Mouse (Mus musculus): Measurements from ENCODE around the gene Ppp6r3. TPM values are rescaled to one million over a fixed set of nuclear protein-coding genes. Genes with fewer than 3 reads are reported as not detected.
"Not testable (repeated sequence)": the region's sequence is repeated elsewhere in the genome, so short reads cannot be mapped to it uniquely, and the experiment has no call there.

The Ppp6r3 gene
- total RNA-seq, 2 experiments from 2014 or later = 82.6 to 101 TPM

DNA sequence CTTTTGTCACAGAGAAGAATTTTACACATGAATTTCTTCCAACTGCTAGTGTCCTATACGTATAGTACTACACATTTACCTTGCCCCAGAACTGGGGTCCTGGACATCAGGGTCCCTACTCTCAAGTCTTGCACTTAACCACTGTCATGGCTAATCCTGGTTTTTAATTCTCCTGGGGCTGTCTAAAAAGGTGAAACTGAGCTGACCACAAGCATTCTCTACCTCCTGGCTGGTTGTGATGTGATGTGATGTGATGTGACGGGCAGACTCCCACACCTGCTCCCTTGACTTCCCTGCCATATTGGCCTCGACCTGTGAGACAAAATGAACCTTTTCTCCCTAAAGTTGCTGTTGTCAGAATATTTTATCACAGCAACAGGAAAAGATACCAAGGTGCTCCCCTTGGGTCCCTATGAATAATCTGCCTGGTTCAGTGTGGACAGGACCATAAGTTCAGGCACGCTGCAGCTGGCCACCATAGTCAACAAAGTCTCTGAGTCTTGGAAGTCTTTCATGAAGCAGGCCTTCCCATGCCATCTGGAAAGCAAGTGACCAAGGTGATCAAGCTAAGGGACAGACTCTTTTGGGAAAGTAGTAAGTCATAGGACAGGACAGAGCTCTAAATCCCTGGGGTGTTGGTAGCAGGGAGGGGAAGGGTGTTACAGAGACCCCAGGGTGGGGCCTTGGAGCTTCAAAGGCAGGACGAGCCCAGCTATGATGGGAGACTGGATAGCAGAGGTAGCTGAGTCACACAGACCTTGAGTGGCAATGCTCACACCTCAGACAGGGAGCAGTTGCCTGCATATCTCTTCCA lies 1.1 kb upstream of the Ppp6r3 start:
- no peak for DNase-seq (ENCODE audit: low spot score in 2 of 2)

DNA sequence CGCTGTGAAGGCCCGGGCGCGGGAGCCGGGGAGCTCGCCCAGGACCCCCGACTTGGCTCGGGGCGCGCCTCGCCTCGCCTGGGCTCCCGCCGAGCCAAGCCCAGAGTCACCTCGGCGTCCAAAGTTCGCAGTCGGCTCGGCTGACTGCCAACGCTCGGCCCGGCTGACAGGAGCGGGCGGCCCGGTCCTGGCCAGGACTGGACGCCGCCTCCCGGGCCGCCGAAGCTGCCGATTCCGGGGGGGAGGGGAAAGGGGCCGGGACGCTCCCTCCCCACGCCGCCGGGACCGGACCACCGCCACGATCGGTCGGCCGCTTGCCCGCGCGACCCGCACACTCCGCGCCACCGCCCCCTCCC lies 295 bp downstream of the Ppp6r3 start:
- DNase-seq (ENCODE audit: low spot score in 2 of 2) = peak in 1 of 2 experiments; percentile 79

DNA sequence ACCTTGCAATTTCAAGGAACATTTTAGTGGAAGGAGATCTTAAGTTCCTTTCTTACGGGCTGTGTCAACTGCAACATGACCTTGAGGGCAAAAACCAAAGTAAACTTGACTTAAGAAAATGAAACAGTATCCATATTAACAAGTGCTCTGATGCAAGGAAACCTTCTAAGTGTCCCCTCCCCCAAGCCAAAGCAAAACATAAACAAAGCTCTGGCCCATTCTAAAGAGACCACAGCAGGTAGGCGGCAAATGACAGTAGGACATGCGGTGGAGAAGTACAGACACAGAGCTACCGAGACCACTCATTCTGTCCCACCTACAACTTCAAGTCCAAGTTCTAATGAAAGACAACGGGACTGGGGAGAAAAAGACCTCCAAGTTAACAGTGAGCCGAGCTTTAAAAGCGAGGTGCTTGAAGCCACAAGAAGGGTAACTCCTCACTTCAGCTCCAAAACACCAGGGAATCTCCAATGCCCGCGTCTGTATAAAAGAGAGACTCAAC lies 905 bp downstream of the Ppp6r3 start:
- DNase-seq (ENCODE audit: low spot score in 2 of 2) = no peak

DNA sequence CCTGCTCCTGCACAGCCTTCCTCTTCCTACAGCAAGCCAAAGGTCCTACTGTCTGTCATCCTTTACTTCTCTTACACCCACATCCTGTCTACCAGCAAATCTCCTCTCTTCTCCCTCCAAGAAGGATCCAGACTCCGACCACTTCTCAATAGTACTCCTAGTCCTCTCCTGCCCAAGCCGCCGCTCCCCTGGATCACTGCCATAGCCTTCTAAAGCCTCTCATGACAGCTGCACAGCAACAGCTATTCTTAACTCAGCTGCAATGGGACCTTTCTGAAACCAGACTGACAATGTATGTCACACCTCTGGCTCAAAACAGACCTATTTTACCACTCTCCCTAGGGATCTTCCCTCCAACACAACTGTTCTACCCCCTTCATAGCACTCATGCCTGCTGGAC lies 11.2 kb downstream of the Ppp6r3 start:
- no peak for DNase-seq (ENCODE audit: low spot score in 2 of 2)

DNA sequence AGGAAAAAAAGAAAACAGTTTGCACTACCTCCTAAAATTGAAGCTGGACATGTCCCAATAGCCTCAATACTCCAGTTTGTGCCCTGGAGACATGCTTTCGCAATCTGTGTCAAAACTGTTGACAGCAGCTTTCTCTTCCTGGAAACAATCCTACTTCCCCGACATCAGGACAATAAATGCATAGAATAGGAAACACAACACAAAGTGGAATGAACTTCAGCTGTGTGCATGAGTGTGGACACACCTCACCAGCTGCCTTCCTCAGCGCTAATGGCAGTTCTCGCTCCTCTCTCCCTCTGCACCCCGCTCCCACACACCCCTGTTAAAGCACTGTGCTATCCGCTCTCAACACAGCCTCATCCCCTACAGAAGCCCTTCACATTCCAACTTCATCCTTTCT lies 12.8 kb downstream of the Ppp6r3 start:
- no peak for DNase-seq (ENCODE audit: low spot score in 2 of 2)

DNA sequence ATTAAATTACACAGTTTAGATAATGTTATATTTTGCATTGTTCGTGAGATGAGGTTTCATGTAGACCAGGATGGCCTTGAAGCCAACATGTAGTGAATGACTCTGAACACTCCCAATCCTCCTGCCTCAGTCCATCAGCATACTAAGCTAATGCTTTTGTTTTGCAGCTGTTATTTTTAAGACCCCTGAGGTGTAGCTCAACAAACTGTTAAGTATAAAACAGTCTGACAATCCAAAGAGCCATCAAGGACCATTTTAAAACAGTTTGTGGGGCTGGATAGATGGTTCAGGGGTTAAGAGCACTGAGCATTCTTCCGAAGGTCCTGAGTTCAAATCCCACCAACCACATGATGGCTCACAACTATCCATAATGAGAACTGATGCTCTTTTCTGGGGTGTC lies 13.3 kb downstream of the Ppp6r3 start:
- DNase-seq (ENCODE audit: low spot score in 2 of 2) = no peak

DNA sequence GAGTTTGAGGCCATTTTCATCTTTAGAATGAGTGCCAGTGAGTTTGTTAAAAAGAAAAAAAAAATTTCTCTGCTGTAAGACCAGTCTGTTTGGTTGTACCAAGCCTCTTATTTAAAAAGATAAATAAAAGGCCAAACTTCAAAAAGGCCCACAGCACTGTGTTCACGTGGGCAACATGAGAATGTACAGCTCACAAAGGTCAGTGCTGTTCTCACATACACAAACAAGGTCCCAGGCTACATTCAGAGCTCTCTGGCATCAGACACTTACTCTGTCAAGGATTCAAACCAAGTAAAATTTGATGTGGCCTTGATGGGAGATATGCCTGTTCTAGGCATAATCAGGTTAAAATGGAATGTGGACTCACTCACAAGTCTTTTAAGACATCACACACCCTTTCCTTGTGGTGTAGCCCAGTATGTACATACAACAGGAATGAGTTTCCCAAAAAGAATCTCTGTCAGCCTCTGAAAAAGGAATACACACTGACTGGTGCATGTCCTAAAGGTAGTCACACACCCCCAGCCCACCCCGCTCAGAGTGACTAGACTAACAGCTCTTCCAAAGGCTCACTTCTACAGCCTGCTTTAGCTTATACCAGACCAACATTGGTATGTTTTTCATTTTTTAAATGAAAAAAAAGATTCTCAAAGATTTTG lies 19.3 kb downstream of the Ppp6r3 start:
- no peak for DNase-seq (ENCODE audit: low spot score in 2 of 2)

DNA sequence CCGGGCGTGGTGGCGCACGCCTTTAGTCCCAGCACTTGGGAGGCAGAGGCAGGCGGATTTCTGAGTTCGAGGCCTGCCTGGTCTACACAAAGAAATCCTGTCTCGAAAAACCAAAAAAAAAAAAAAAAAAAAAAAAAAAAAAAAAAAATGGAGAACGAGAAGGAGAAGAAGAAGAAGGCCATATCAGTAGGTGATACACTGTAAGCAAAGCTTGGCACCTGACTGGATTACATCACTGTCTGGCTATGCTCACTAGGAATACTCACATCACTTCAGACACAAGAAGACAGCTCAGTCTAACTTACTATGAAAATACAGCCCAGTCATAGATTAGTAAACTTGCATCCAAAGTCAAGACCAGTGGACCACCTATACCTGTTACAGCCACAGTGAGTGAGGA lies 20.8 kb downstream of the Ppp6r3 start:
- no peak for DNase-seq (ENCODE audit: low spot score in 2 of 2)

DNA sequence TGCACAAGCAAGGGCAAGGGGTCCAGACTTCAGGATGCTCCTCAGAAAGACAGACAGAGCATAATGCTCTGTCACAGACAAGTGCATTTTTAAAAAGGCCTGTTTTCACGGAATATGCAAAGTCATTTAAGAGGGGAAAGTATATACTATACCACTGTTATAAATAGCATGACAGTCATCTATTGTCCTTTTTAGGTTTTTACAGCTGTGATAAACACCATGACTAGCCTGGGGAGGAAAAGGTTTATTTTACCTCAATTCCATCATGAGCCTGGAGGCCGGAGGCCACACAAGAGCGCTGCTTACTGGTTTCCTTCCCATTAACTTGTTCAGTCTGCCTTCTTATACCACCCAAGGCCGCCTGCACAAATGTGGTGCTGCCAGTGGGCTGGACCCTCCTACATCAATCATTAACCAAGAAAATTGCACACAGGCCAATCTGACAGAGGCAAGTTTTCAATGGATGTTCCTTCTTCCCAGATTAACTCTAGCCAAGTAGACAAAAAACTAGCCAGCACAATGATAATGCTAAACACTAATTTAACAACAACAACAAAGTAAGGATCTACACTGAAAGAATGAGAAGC lies 23.9 kb downstream of the Ppp6r3 start:
- no peak for DNase-seq (ENCODE audit: low spot score in 2 of 2)

DNA sequence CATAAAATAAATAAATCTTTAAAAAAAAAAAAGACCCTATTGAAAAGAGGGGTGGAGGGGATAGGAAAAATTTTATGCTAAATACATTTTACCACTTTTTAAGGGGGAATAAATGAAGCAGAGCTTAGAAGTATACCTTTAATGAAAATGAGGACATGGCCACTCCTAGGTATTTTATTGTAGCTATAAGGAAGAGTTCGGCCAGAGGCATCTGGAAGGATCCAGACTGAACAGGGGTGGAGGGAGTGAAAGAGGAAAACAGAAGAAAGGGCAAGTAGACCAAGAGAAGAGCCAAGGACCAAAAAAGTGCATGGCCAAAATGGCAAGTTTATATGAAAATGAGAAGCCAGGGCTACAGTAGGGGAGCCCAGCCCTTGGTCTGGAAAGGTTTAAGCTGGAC lies 25.4 kb downstream of the Ppp6r3 start:
- no peak for DNase-seq (ENCODE audit: low spot score in 2 of 2)

DNA sequence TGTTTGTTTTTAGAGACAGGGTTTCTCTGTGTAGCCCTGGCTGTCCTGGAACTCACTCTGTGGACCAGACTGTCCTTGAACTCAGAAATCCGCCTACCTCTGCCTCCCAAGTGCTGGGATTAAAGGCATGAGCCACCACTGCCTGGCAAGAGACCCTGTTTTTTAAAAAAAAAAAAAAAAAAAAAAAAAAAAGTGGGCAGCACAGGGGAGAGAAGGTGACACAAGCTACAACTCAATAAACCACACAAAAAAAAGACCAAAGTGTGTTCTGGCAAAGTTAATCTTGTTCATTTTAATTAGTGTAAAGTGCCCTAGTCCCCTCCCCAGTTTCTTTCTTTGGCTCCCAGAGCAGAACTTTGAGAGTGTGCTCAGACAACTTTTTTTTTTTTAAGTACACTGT lies 26.3 kb downstream of the Ppp6r3 start:
- DNase-seq (ENCODE audit: low spot score in 2 of 2) = no peak

DNA sequence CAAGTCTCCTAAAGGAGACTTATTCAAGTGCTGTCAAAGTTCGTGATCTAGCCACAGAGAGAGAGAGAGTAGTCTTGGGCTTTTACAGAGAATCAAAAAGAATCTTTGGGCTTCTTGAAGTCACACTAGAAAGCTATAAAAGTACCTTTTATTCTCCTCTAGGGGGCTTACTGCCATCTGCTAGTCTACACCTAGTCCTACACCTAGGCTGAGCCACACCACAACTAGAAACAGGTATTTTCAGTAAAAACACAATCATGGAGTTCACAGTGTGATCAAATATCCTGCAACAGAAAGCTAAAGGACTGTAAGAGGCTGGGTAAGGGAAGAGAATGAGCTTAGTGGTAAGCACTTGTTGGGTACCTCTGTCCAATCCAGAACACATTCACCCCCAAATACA lies 27.2 kb downstream of the Ppp6r3 start:
- DNase-seq (ENCODE audit: low spot score in 2 of 2) = no peak

DNA sequence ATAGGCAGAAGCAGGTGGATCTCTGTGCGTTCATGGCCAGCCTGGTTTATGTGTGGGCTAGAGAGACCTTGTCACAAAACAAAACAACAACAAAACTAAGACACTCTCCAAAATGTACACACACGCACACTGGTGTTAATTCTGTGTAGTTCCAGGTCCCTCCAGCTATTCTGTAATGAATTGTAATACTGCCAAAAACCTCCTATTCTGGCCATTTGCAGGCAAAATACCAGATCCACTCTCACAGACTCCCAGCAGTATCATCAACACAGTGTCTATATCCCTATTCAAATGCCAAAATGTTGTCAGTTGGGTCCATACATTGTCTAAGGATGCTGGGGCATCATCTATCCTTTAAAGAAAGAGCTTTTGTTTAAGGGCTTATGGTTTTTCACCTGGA lies 30.6 kb downstream of the Ppp6r3 start:
- no peak for DNase-seq (ENCODE audit: low spot score in 2 of 2)

DNA sequence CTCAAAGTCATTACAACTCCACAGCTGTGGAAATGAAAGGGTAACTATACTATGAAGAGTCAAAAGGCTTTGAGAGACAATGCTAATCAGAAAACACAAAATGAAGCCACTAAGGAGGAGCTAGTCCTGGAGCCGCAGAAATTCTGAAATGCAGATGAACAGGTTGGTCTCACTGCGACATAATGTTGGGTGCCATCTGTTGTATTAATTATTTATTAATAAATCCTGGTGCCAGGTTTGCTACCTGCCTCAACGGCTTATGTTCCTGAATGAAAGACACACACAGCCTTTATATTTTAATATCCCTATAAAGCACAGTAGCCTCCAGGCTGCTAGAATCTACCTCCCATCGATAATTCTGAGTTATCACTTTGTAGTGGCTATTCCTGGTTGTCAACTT lies 33.0 kb downstream of the Ppp6r3 start:
- no peak for DNase-seq (ENCODE audit: low spot score in 2 of 2)

DNA sequence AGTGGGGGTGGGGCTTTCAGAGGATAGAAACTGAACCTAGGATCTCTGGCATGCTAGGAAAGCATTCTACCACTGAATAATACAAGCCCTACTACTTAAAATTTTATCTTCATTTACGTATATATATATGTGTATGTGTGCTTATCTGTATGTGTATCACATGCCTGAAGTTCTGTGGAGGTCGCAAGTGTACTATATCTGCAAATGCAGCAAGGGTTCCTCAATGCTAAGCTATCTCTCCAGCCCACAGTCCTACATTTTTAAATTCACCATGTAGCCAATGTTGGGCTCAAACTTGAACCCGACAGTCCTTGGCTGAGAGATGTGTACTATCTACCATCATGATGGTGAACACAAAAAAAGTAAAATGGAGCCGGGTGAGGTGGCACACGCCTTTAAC lies 34.6 kb downstream of the Ppp6r3 start:
- no peak for DNase-seq (ENCODE audit: low spot score in 2 of 2)

DNA sequence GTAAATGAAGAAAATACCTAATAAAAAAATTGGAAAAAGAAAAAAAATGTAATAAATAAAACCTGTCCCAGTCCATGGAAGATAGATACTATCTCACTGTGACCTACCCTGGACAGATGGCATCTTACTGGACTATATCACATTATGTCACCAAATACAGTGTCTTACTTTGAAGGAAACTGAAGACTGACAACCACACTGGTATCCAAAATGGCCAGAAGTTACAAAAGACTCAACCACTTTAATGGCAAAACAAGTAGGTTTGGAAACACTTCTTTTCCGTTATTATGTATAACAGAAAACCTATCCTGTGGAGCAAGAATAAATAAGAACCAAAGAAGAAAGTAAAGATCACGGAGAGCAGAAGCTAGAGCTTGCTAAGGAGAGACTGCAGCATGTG lies 35.3 kb downstream of the Ppp6r3 start:
- no peak for DNase-seq (ENCODE audit: low spot score in 2 of 2)

DNA sequence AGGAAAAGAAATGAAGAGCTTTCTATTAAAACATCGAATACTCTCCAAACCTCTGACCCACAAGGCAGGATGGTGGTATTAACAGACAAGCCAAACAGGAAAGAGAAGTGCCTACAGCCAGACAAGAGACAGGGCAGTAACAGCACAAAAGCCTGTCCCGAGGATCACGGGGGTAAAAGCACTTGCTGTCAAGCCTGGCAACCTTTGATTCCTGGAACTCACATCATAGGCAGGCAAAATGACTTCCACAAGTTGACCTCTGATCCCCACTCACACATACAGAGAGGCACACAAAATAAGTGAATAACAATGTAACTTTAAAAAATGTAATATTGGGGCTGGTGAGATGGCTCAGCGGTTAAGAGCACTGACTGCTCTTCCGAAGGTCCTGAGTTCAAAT lies 36.1 kb downstream of the Ppp6r3 start:
- no peak for DNase-seq (ENCODE audit: low spot score in 2 of 2)

DNA sequence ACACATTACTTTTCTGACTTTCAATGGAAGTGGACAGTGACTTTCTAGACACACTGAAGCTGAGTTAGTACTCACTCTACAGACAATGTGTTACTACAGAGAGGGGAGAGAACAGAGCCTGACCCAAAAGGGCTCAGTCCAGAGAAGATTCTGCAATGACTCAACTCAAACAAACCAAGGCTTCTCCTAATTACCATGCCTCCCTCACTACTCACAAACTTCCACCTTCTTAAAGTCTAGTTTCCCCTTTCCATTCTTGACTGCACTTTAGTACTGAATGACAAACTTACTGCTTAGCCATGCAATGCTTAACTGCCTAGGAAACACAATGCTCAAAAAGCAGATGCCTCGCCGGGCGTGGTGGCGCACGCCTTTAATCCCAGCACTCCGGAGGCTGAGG lies 37.9 kb downstream of the Ppp6r3 start:
- DNase-seq (ENCODE audit: low spot score in 2 of 2) = no peak

DNA sequence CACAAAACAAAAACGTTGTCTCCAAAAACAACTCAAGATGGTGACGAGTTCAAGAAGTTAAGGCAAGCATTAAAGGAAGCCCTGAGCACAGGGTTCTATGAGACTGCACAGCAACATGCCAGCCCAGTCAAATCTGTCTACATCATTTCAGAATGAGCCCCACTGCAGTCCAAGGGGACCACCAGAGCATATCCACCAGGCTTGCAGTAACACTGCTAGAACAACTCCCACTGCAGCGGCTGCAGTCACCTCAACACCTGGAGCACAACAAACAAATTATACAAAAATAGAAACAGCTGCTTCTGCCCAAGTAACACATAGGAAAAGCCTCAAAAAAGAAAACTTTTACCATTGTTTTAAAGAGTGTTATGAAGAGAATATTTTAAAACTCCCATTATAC lies 40.6 kb downstream of the Ppp6r3 start:
- DNase-seq (ENCODE audit: low spot score in 2 of 2) = no peak

DNA sequence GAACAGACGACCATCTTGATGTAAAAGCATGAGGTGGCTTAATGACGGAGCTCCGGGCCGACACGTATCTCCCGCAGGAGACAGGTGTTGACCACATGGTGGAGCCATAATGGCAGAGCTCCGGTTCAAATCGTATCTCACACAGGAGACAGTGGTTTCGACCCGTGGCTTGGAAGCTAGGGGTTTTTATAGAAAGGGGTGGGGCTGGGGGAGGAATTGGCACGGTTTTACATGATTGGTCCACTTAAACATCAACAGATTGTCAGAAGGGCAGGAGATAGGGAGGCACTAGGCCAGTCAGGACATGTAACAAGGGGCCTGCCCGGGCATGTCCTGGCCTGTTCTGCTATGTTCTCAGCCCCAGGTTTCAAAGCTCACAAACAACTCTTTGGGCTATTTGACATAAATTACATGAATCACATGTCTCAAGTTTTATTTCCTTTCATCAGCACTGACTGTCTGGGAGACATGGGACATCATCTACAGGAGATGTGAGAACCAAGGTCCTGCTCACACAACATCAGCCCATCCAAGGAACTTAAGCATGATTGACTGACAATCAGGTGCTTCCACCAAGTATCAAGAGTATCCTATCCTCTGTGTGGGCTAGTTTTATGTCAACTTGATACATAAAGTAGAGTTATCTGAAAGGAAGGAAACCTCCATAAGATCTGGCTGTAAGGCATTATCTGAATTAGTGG lies 42.1 kb downstream of the Ppp6r3 start:
- not testable (repeated sequence) for DNase-seq (ENCODE audit: low spot score in 2 of 2)

DNA sequence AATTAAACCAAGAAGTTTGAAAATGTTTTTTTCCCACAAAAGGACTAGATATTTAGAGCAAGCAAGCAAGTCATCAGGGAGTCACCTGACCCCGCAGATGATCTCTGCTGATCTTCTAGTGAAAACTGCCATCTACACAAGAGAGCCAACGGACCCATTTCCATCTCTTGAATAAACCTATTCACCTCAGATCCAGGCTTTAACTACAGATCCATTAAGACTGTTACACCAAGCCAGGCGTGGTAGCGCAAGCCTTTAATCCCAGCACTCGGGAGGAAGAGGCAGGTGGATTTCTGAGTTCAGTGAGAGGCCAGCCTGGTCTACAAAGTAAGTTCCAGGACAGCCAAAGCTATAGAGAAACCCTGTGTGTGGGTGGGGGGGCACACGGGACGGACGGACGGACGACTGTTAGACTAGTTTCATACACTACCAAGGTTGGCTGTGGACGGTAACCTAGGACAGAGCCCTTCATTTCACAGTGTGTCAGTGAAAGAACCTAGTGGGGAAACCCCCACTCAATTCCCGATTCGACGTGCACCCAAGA lies 42.8 kb downstream of the Ppp6r3 start:
- no peak for DNase-seq (ENCODE audit: low spot score in 2 of 2)

DNA sequence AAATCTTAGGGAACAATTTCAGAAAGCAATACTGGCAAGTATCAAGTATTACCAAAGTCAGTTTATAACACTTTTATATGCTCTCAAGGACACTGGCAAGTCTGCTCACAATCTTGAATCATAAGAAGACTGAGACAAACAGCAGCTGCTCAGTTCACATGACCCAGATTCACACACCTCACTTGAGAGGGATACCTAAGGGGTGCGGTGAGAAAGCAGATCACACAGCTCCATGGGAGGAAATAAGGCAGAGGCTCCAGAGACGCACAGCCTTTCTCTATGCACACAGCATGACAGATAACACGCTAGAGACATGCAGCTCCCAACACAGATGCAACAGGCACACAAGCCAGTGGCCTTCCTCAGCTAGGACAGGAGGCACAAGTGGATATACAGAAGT lies 45.8 kb downstream of the Ppp6r3 start:
- DNase-seq (ENCODE audit: low spot score in 2 of 2) = no peak

All from adrenal gland, adult 18-20 months (tissue).